Mouse (Mus musculus): ENCODE measurements at regions not wholly inside any gene's neighbourhood (a gene's known extent, or its start where the extent isn't known, plus 50 kb on each side); places are given as distances from the start of the nearest gene placed in this dataset.

- Histone ChIP-seq H3K27ac (replicated peaks; ENCODE audit: low read depth, low read length) (no peak overlapping the region), H3K4me2 (ENCODE audit: low read depth, low read length) (no peak overlapping the region), H3K4me1 (ENCODE audit: control insufficient read depth, insufficient read depth, low read length) (no peaks in the 10 kb centered on the region), H3K4me3 (ENCODE audit: low read depth, low read length) (no peak overlapping the region), H3K9ac (replicated peaks; ENCODE audit: low read length) (no peak overlapping the region), H3K27me3 (ENCODE audit: control insufficient read depth, insufficient read depth, low read length) (no peaks in the 10 kb centered on the region; the same call in 1 of the 2 replicates), H3K9me3 (replicated peaks; ENCODE audit: control insufficient read depth, low read length) (no peaks in the 10 kb centered on the region), H3K36me3 (replicated peaks; ENCODE audit: control insufficient read depth, insufficient read depth, low read depth, low read length) (no peaks in the 10 kb centered on the region)
- 56% methylated on average over 3 of the region's 3 CpGs for WGBS
- ATAC-seq (replicated peaks; ENCODE audit: insufficient number of reproducible peaks, low FRiP score, low TSS enrichment, low read depth) = no peak
- DNase-seq (ENCODE audit: low spot score) = no peak
Measured at GRCm38 (mm10) chr1:189584831-189585230, 103.1 kb downstream of the Cenpf start.

GRCm38 (mm10) chr1:189581427-189581826 lies 106.5 kb downstream of the Cenpf start:
- no peak for ATAC-seq (replicated peaks; ENCODE audit: insufficient number of reproducible peaks, low FRiP score, low TSS enrichment, low read depth)
- DNase-seq (ENCODE audit: low spot score) = no peak
- H3K9ac ChIP-seq (replicated peaks; ENCODE audit: low read length) = no peak overlapping the region
- no peaks in the 10 kb centered on the region for H3K4me1 ChIP-seq (ENCODE audit: control insufficient read depth, insufficient read depth, low read length)
- WGBS = 88% methylated on average over 4 of the region's 4 CpGs
- H3K27ac ChIP-seq (replicated peaks; ENCODE audit: low read depth, low read length) = no peak overlapping the region
- H3K4me2 ChIP-seq (ENCODE audit: low read depth, low read length) = no peak overlapping the region
- no peaks in the 10 kb centered on the region for H3K27me3 ChIP-seq (ENCODE audit: control insufficient read depth, insufficient read depth, low read length)
- no peak overlapping the region for H3K4me3 ChIP-seq (ENCODE audit: low read depth, low read length)
- no peaks in the 10 kb centered on the region for H3K9me3 ChIP-seq (replicated peaks; ENCODE audit: control insufficient read depth, low read length)
- no peaks in the 10 kb centered on the region for H3K36me3 ChIP-seq (replicated peaks; ENCODE audit: control insufficient read depth, insufficient read depth, low read depth, low read length)

- Histone ChIP-seq H3K9ac (replicated peaks; ENCODE audit: low read length) (no peak overlapping the region), H3K27ac (replicated peaks; ENCODE audit: low read depth, low read length) (no peak overlapping the region), H3K4me3 (ENCODE audit: low read depth, low read length) (no peak overlapping the region), H3K36me3 (replicated peaks; ENCODE audit: control insufficient read depth, insufficient read depth, low read depth, low read length) (no peaks in the 10 kb centered on the region), H3K4me2 (ENCODE audit: low read depth, low read length) (no peak overlapping the region), H3K27me3 (ENCODE audit: control insufficient read depth, insufficient read depth, low read length) (no peaks in the 10 kb centered on the region), H3K9me3 (replicated peaks; ENCODE audit: control insufficient read depth, low read length) (no peaks in the 10 kb centered on the region), H3K4me1 (ENCODE audit: control insufficient read depth, insufficient read depth, low read length) (no peaks in the 10 kb centered on the region)
- DNase-seq (ENCODE audit: low spot score) (peak; percentile 64), ATAC-seq (replicated peaks; ENCODE audit: insufficient number of reproducible peaks, low FRiP score, low TSS enrichment, low read depth) (no peak)
- WGBS = 71% methylated on average over 2 of the region's 2 CpGs
Measured at GRCm38 (mm10) chr1:189579358-189579757, 108.5 kb downstream of the Cenpf start.

- no peak overlapping the region for H3K4me2 ChIP-seq (ENCODE audit: low read depth, low read length)
Measured at GRCm38 (mm10) chr1:189576311-189577002, 111.4 kb downstream of the Cenpf start.

GRCm38 (mm10) chr1:189575525-189576240 lies 112.2 kb downstream of the Cenpf start:
- 84% methylated on average over 10 of the region's 10 CpGs for WGBS

More at GRCm38 (mm10) chr1:189576311-189577002, 111.4 kb downstream of the Cenpf start:
- Histone ChIP-seq H3K27ac (replicated peaks; ENCODE audit: low read depth, low read length) (no peak overlapping the region), H3K9ac (replicated peaks; ENCODE audit: low read length) (no peak overlapping the region), H3K27me3 (ENCODE audit: control insufficient read depth, insufficient read depth, low read length) (no peaks in the 10 kb centered on the region), H3K4me1 (ENCODE audit: control insufficient read depth, insufficient read depth, low read length) (no peaks in the 10 kb centered on the region), H3K36me3 (replicated peaks; ENCODE audit: control insufficient read depth, insufficient read depth, low read depth, low read length) (no peaks in the 10 kb centered on the region), H3K4me3 (ENCODE audit: low read depth, low read length) (no peak overlapping the region), H3K9me3 (replicated peaks; ENCODE audit: control insufficient read depth, low read length) (no peaks in the 10 kb centered on the region)
- DNase-seq (ENCODE audit: low spot score) = peak; percentile 15
- WGBS = 47% methylated on average over 11 of the region's 11 CpGs
- ATAC-seq (replicated peaks; ENCODE audit: insufficient number of reproducible peaks, low FRiP score, low TSS enrichment, low read depth) = no peak

DNA sequence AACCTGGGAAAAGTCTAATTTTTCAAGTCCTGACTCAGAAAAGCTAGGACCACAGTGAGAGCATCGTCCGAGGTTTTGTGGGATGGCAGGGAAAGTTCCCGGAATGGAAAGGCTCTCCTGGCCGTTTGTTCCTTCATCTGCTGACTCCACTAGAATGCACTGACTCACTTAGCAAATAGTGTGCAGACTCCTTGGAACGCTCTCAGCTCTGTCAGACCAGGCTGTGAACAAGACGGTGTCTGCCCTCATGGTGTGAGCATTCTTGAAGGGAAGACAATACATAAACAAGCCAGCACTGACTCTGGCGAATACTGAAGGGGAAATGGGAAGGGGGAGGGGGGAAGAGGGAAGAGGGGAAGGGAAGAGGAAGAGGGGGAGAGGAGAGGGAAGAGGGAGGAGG lies 121.4 kb downstream of the Cenpf start:
- Histone ChIP-seq H3K9ac (replicated peaks; ENCODE audit: low read length) (no peak overlapping the region), H3K27ac (replicated peaks; ENCODE audit: low read depth, low read length) (no peak overlapping the region), H3K4me1 (ENCODE audit: control insufficient read depth, insufficient read depth, low read length) (no peaks in the 10 kb centered on the region), H3K36me3 (replicated peaks; ENCODE audit: control insufficient read depth, insufficient read depth, low read depth, low read length) (no peaks in the 10 kb centered on the region), H3K4me2 (ENCODE audit: low read depth, low read length) (no peak overlapping the region), H3K27me3 (ENCODE audit: control insufficient read depth, insufficient read depth, low read length) (no peaks in the 10 kb centered on the region), H3K9me3 (replicated peaks; ENCODE audit: control insufficient read depth, low read length) (no peaks in the 10 kb centered on the region), H3K4me3 (ENCODE audit: low read depth, low read length) (no peak overlapping the region)
- 44% methylated on average over 7 of the region's 7 CpGs for WGBS
- ATAC-seq (replicated peaks; ENCODE audit: insufficient number of reproducible peaks, low FRiP score, low TSS enrichment, low read depth) (no peak), DNase-seq (ENCODE audit: low spot score) (no peak)

More at GRCm38 (mm10) chr1:189575525-189576240, 112.2 kb downstream of the Cenpf start:
- no peaks in the 10 kb centered on the region for H3K9me3 ChIP-seq (replicated peaks; ENCODE audit: control insufficient read depth, low read length)
- H3K27ac ChIP-seq (replicated peaks; ENCODE audit: low read depth, low read length) = no peak overlapping the region
- H3K4me1 ChIP-seq (ENCODE audit: control insufficient read depth, insufficient read depth, low read length) = no peaks in the 10 kb centered on the region
- no peaks in the 10 kb centered on the region for H3K27me3 ChIP-seq (ENCODE audit: control insufficient read depth, insufficient read depth, low read length)
- no peak overlapping the region for H3K4me2 ChIP-seq (ENCODE audit: low read depth, low read length)
- H3K4me3 ChIP-seq (ENCODE audit: low read depth, low read length) = no peak overlapping the region
- no peaks in the 10 kb centered on the region for H3K36me3 ChIP-seq (replicated peaks; ENCODE audit: control insufficient read depth, insufficient read depth, low read depth, low read length)
- DNase-seq (ENCODE audit: low spot score) (no peak), ATAC-seq (replicated peaks; ENCODE audit: insufficient number of reproducible peaks, low FRiP score, low TSS enrichment, low read depth) (no peak)
- H3K9ac ChIP-seq (replicated peaks; ENCODE audit: low read length) = no peak overlapping the region

GRCm38 (mm10) chr1:189561831-189562230 lies 126.1 kb downstream of the Cenpf start:
- DNase-seq (ENCODE audit: low spot score) = no peak
- H3K4me3 ChIP-seq (ENCODE audit: low read depth, low read length) = no peak overlapping the region

DNA sequence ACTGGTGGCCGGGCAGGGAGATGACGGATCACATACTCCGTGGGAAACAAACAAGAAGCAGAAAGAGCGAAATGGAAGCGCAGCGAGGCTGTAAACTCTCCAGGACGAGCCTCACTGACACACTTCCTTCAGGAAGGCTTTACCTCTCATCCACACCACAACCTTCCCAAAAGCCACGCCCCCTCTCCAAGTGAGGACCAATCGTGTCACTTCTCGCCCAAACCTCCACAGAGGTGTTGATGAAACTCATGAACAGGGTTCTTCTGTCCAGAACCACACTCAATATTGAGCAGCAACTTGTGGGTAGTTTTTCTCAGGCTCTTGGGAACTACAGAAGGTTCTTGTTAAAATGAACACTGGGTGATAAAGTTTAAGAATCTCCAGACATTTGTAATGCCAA lies 127.3 kb downstream of the Cenpf start:
- no peaks in the 10 kb centered on the region for H3K9me3 ChIP-seq (replicated peaks; ENCODE audit: control insufficient read depth, low read length)
- H3K4me2 ChIP-seq (ENCODE audit: low read depth, low read length) = no peak overlapping the region
- DNase-seq (ENCODE audit: low spot score) = no peak
- H3K4me3 ChIP-seq (ENCODE audit: low read depth, low read length) = no peak overlapping the region
- H3K4me1 ChIP-seq (ENCODE audit: control insufficient read depth, insufficient read depth, low read length) = no peaks in the 10 kb centered on the region
- no peaks in the 10 kb centered on the region for H3K36me3 ChIP-seq (replicated peaks; ENCODE audit: control insufficient read depth, insufficient read depth, low read depth, low read length)
- H3K27me3 ChIP-seq (ENCODE audit: control insufficient read depth, insufficient read depth, low read length) = no peaks in the 10 kb centered on the region
- 44% methylated on average over 10 of the region's 10 CpGs for WGBS
- no peak overlapping the region for H3K27ac ChIP-seq (replicated peaks; ENCODE audit: low read depth, low read length)
- ATAC-seq (replicated peaks; ENCODE audit: insufficient number of reproducible peaks, low FRiP score, low TSS enrichment, low read depth) = no peak
- no peak overlapping the region for H3K9ac ChIP-seq (replicated peaks; ENCODE audit: low read length)

More at GRCm38 (mm10) chr1:189561831-189562230, 126.1 kb downstream of the Cenpf start:
- no peak for ATAC-seq (replicated peaks; ENCODE audit: insufficient number of reproducible peaks, low FRiP score, low TSS enrichment, low read depth)
- WGBS = 86% methylated on average over 12 of the region's 12 CpGs
- no peak overlapping the region for H3K9ac ChIP-seq (replicated peaks; ENCODE audit: low read length)
- no peaks in the 10 kb centered on the region for H3K4me1 ChIP-seq (ENCODE audit: control insufficient read depth, insufficient read depth, low read length)
- no peak overlapping the region for H3K4me2 ChIP-seq (ENCODE audit: low read depth, low read length)
- no peaks in the 10 kb centered on the region for H3K9me3 ChIP-seq (replicated peaks; ENCODE audit: control insufficient read depth, low read length)
- no peaks in the 10 kb centered on the region for H3K36me3 ChIP-seq (replicated peaks; ENCODE audit: control insufficient read depth, insufficient read depth, low read depth, low read length)
- no peaks in the 10 kb centered on the region for H3K27me3 ChIP-seq (ENCODE audit: control insufficient read depth, insufficient read depth, low read length)
- no peak overlapping the region for H3K27ac ChIP-seq (replicated peaks; ENCODE audit: low read depth, low read length)
